Mouse (Mus musculus) hindbrain, embryonic 16.5 days (tissue): Measurements from ENCODE around the gene Nosip. TPM values are rescaled to one million over a fixed set of nuclear protein-coding genes. Genes with fewer than 3 reads are reported as not detected.

Source experiments
- microRNA counts: library from miRNA; unstranded; fragments of <30 nt; microRNA quantifications from one replicate; lab custom pipeline; 2016
- microRNA-seq: library from miRNA; unstranded; fragments of <30 nt; microRNA quantifications from one replicate; pipeline ENCODE4, GENCODE M21; 2017
- polyA plus RNA-seq: library from polyadenylated mRNA; unstranded; fragments of >200 nt; fragmentation: Nextera tagmentation; extraction: Ambion mirVana; gene quantifications from 2 replicates; pipeline ENCODE4 v1.2.1, GENCODE M21; 2015

The Nosip gene
- polyA plus RNA-seq, 1 experiment from 2014 or later = 69.0 TPM

MicroRNA genes within 50 kb of the gene (microRNA counts, 519-probe panel; counts per million panel counts)
- microRNA mmu-miR-150 (lab: Ali Mortazavi, UCI) = 2,813 counts per million, percentile 75 among the panel's probes with 10 or more counts

Small RNA genes lying within 50 kb of the gene (microRNA-seq; reads per million reads assigned to microRNA genes)
- gene Mir150 = 102 reads per million, percentile 49 among the genes with 10 or more reads in this experiment
- 14.6 reads per million, percentile 30 among the genes with 10 or more reads in this experiment for gene Mir5121
- not detected for gene Mir7054

Other genes with a start within 250 kb of the Nosip start
- 42.5 and 51.6 TPM in 2 replicates for gene Nup62, start 246.3 kb upstream of the Nosip start, polyA plus RNA-seq
- gene Il4i1, start 246.0 kb upstream of the Nosip start, polyA plus RNA-seq = 0.80 and 1.7 TPM in 2 replicates
- 2.7 and 2.9 TPM in 2 replicates for gene Atf5, start 245.8 kb upstream of the Nosip start, polyA plus RNA-seq
- 90.7 and 92.8 TPM in 2 replicates for gene Akt1s1, start 213.4 kb upstream of the Nosip start, polyA plus RNA-seq
- gene Tbc1d17, start 213.3 kb upstream of the Nosip start, polyA plus RNA-seq = 112 and 120 TPM in 2 replicates
- gene Pnkp, start 205.3 kb upstream of the Nosip start, polyA plus RNA-seq = 30.1 and 34.0 TPM in 2 replicates
- gene Ptov1, start 192.6 kb upstream of the Nosip start, polyA plus RNA-seq = 389 and 459 TPM in 2 replicates
- gene Med25, start 169.7 kb upstream of the Nosip start, polyA plus RNA-seq = 136 and 158 TPM in 2 replicates
- gene Fuz, start 166.3 kb upstream of the Nosip start, polyA plus RNA-seq = 18.1 and 19.6 TPM in 2 replicates
- gene Ap2a1, start 132.9 kb upstream of the Nosip start, polyA plus RNA-seq = 128 and 133 TPM in 2 replicates
- gene Tsks, start 119.2 kb upstream of the Nosip start, polyA plus RNA-seq = 0.15 TPM in 1 of 2 replicates, not detected in the other
- gene Cpt1c, start 87.6 kb upstream of the Nosip start, polyA plus RNA-seq = 58.6 and 59.7 TPM in 2 replicates
- gene Prmt1, start 75.9 kb upstream of the Nosip start, polyA plus RNA-seq = 629 and 637 TPM in 2 replicates
- gene Irf3, start 64.8 kb upstream of the Nosip start, polyA plus RNA-seq = 63.5 and 65.4 TPM in 2 replicates
- 10.2 and 15.7 TPM in 2 replicates for gene Bcl2l12, start 63.7 kb upstream of the Nosip start, polyA plus RNA-seq
- gene Scaf1, start 46.1 kb upstream of the Nosip start, polyA plus RNA-seq = 38.6 and 47.1 TPM in 2 replicates
- 13.1 and 16.7 TPM in 2 replicates for gene Rras, start 44.5 kb upstream of the Nosip start, polyA plus RNA-seq
- gene Prr12, start 9.5 kb upstream of the Nosip start, polyA plus RNA-seq = 12.8 and 13.4 TPM in 2 replicates
- gene Prrg2, start 248 bp downstream of the Nosip start, polyA plus RNA-seq = 15.7 and 16.7 TPM in 2 replicates
- 63.3 and 77.3 TPM in 2 replicates for gene Rcn3, start 29.8 kb downstream of the Nosip start, polyA plus RNA-seq
- 34.1 and 40.2 TPM in 2 replicates for gene Fcgrt, start 41.4 kb downstream of the Nosip start, polyA plus RNA-seq
- 698 and 709 TPM in 2 replicates for gene Rps11, start 62.0 kb downstream of the Nosip start, polyA plus RNA-seq
- gene Rpl13a, start 66.3 kb downstream of the Nosip start, polyA plus RNA-seq = 587 and 622 TPM in 2 replicates
- gene Gm45713, start 73.8 kb downstream of the Nosip start, polyA plus RNA-seq = 0.16 and 0.37 TPM in 2 replicates
- gene Flt3l, start 74.0 kb downstream of the Nosip start, polyA plus RNA-seq = 2.0 and 2.8 TPM in 2 replicates
- gene Pih1d1, start 91.9 kb downstream of the Nosip start, polyA plus RNA-seq = 94.5 and 97.6 TPM in 2 replicates
- 18.8 and 22.9 TPM in 2 replicates for gene Aldh16a1, start 92.2 kb downstream of the Nosip start, polyA plus RNA-seq
- 1.1 and 1.5 TPM in 2 replicates for gene Slc17a7, start 101.5 kb downstream of the Nosip start, polyA plus RNA-seq
- not detected in 2 replicates for gene Gfy, start 117.1 kb downstream of the Nosip start, polyA plus RNA-seq
- 0.75 and 1.4 TPM in 2 replicates for gene Pth2, start 118.6 kb downstream of the Nosip start, polyA plus RNA-seq
- 0.54 and 0.65 TPM in 2 replicates for gene Ccdc155, start 142.5 kb downstream of the Nosip start, polyA plus RNA-seq
- gene Dkkl1, start 149.7 kb downstream of the Nosip start, polyA plus RNA-seq = 13.6 and 18.4 TPM in 2 replicates
- 46.9 and 54.1 TPM in 2 replicates for gene Tead2, start 153.3 kb downstream of the Nosip start, polyA plus RNA-seq
- gene Cd37, start 176.7 kb downstream of the Nosip start, polyA plus RNA-seq = 1.3 and 1.4 TPM in 2 replicates
- 0.89 and 2.0 TPM in 2 replicates for gene Slc6a16, start 178.7 kb downstream of the Nosip start, polyA plus RNA-seq
- gene Slc6a21, start 215.1 kb downstream of the Nosip start, polyA plus RNA-seq = not detected in 2 replicates